In genomic region chr6:115528372-115528771, GRCm38 (mm10) we compare ENCODE assay signal across 21 mouse cellular contexts.
"Had no signal": no experiment of that assay in that cellular context is flagged by ENCODE, and none has a peak within 500 bp of the region (broad histone marks: within the 10 kb centered on the region; RNA-seq: fewer than 3 reads in every experiment).

No protein-coding gene starts in this region.

- ATAC-seq: lung, postnatal 0 days; midbrain, embryonic 13.5 days; midbrain, embryonic 16.5 days had no signal

- H3K27me3 ChIP-seq: lung, embryonic 15.5 days; midbrain, embryonic 13.5 days; neural tube, embryonic 13.5 days; neural tube, embryonic 15.5 days had no signal

- H3K9ac ChIP-seq: lung, embryonic 15.5 days; midbrain, embryonic 13.5 days; neural tube, embryonic 13.5 days; neural tube, embryonic 15.5 days had no signal

- H3K27ac ChIP-seq: lung, embryonic 15.5 days; macrophage; midbrain, embryonic 13.5 days; neural tube, embryonic 13.5 days; neural tube, embryonic 15.5 days had no signal

- H3K4me1 ChIP-seq: midbrain, embryonic 13.5 days; neural tube, embryonic 13.5 days; neural tube, embryonic 15.5 days had no signal

- H3K4me3 ChIP-seq: lung, embryonic 15.5 days; megakaryocyte, embryonic 14.5 days; midbrain, embryonic 13.5 days; myocyte; neural tube, embryonic 13.5 days; neural tube, embryonic 15.5 days had no signal

- DNase-seq: lung, adult 2 months; lung, postnatal 14 days; lung, postnatal 36 days; retina, postnatal 1 day; right cerebral cortex, adult 18-20 months; right cerebral cortex, postnatal 25 days; right cerebral cortex, postnatal 4 days; spleen, adult 18-20 months; thymus, adult 18-20 months; thymus, postnatal 14 days; thymus, postnatal 36 days had no signal

- H3K36me3 ChIP-seq: lung, embryonic 15.5 days; midbrain, embryonic 13.5 days; neural tube, embryonic 13.5 days; neural tube, embryonic 15.5 days had no signal

- H3K9me3 ChIP-seq: lung, embryonic 15.5 days; megakaryocyte, embryonic 14.5 days; midbrain, embryonic 13.5 days; neural tube, embryonic 13.5 days; neural tube, embryonic 15.5 days had no signal

- H3K4me2 ChIP-seq: lung, embryonic 15.5 days; midbrain, embryonic 11.5 days; midbrain, embryonic 13.5 days; neural tube, embryonic 13.5 days; neural tube, embryonic 15.5 days had no signal
